Mouse (Mus musculus): ENCODE results near the gene Rin3.

Rin3 gene

DNA sequence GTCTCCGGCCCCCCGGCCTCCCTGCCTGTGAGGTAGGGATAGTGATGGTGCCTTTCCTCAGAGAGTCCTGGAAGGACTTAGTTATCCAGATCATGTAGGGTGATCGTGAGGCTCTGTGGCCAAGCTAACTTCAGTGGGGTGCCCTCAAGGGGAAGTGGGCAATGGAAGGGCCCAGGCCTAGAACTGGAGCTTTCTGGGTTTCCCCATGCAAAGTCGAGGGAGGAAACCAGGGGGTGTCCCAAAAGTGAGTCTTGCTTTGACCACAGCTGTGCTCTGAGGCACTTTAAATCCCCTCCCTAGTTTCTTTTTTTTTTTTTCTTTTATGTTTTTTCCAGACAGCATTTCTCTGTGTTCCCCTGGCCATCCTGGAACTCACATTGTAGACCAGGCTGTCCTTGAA, 47.3 kb downstream of the Rin3 start:
- no peak for DNase-seq (ENCODE audit: low read depth, low spot score)

DNA sequence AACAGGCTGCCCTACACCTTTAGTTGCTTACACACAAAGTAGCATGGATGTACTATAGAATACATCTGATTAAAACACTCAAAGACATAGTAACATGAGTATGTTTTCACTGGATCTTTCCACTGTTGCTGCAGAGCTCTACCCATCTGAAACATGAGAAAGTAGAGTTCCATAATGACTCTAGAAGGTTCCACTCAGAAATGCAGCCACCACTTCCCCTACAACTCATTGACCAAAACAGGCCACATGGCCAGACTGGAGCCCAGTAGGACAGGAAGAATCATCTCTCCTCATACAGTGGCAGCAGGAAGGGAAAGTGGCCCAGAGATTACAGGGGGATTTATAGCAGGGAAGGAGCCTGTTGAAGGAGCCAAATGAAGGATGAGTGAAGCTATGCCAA, 47.9 kb downstream of the Rin3 start:
- DNase-seq (ENCODE audit: low read depth, low spot score) = no peak

DNA sequence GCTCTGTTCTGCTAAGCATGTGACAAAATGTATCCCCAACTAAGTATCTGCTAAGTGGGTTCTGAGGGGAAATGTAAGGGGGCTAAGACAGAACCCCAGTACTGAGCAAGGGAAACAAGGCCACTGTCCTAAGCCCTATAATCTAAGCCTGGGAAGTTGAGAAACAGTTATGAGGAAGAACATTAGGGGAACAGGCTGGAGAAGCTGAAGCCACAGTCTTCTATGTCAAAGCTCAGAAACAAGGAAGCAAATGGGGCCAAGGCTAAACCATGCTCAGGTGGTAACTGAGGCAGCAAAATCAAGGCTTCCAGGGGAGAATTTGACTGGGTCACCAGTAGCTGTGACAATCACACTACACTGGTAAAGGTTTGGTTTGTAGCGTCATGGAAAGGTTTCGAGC, 50.3 kb downstream of the Rin3 start:
- DNase-seq (ENCODE audit: low read depth, low spot score) = no peak

DNA sequence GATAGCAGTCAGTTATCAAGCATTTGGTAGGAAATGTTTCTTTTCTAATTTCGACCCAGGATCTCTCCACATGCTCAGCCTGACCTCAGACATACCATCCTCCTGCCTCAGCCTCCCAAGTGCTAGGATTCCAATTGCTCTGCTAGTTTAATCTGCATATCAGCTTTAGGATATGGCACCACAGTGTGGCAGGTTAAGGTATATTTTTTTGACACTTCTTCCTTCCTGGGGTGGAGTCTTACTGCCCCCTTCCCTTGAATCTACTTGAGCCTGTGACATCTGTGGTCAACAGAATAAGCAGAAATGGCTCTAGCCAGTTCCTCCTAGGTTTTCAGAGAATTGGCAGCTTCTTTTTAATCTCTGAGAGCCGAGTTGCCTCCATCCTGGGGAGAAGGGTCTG, 56.2 kb downstream of the Rin3 start:
- no peak for DNase-seq (ENCODE audit: low read depth, low spot score)

DNA sequence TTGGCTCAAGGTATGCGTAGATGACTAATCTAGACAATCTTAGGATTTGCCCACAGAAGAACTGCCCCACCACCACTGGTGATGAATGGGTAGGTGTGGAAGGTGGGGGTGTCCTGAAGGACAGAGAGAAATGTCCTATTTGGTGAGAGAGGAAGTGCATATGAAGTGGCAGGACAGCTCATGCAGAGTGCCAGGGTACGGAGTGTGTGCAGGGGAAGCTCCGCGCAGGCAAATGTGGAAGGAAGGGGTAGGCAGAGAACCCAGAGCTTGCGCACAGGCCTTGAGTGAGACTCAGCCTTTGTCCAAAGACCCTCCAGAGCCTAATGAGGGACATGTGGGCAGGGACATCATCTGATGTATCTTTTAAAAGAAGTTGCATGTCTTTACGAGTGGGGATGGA, 57.6 kb downstream of the Rin3 start:
- no peak for DNase-seq (ENCODE audit: low read depth, low spot score)

DNA sequence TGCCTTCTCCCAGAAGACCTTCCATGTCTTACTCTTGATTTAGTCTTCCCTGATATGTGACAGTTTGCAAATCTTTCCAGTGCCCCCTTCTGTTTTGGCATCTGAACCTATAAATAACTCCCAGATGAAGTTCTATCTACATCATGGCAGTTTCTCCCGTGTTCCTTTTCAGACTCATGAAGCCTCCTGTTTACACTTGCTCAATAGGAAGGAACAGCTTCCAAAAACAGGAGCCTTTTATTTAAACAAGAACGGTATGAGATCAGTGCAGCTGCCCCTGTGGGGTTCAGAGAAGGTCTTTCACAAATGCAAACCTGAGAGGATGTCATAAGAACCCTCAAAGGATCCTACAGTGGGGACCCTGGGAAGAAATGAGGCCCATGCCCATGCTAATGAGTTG, 59.3 kb downstream of the Rin3 start:
- no peak for DNase-seq (ENCODE audit: low read depth, low spot score)

DNA sequence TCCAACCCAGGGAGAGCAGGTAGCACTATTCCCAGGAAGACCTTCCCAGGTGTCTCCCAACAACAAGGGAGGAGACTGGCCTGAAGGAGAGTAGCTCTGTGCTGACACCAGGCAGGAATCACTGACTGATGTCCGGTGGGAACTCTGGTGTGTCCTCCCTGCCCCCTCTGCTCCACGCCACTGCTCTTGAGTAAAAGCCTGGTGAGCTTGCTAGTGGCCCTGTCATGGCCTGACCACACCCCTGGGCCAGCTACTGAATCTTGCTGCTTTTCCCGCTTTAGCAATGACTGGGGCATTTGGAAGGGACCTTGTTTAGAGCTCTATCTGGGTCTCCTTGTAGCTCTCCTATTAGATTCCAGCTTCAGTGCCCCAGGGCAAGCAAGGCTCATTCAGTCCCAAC, 59.8 kb downstream of the Rin3 start:
- DNase-seq (ENCODE audit: low read depth, low spot score) = no peak

DNA sequence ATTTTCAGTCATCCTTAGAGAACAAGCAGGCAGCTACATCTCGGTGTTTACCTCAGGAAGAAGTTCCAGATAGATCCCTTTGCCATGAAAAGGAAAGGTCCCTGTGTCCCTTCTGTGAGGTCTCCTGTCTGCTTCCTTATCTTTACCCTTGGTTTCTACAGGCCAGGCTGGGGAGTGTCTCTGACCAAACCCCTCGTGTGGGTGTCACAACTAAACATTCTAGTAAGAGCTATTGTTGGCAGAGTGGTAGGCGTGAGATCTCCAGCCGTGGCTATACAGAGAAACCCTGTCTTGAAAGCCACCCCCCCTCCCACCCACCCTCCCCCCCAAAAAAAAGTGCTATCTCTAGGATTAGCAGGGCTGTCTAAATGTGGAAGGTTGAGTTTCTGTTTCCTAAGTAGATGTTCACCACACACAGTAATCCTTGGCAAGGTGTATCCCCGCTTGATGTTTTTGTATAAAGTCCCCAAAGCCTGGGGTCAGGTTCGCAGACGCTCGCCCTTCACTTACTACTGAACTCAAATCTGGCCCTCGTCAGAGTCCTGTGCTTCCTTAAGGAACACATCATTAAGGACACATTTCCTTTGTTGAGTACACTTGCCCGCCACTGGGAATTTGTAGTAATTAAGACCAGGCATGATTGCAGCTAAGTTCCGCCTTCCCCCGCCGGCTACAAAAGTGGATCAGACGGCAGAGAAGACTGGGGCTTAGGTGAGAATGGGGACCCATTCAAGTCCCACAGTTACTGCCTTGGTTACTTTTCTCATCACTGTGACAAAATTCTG, 62.4 kb downstream of the Rin3 start:
- no peak for DNase-seq (ENCODE audit: low read depth, low spot score)

DNA sequence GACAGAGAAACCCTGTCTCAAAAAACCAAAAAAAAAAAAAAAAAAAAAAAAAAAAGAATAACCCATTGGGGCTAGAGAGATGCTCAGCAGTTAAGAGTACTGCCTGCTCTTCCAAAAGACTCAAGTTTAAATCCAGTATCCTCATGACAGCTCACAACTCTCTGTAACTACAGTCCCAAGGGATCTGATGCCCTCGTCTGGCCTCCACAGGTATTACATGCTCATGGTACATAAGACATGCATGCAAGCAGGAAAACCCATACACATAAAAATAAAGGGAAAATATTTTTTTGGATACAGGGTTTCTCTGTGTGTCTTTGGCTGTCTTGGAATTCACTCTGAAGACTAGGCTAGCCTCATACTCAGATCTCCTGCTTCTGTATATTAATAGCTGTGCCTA, 63.7 kb downstream of the Rin3 start:
- peak; percentile 31 for DNase-seq (ENCODE audit: low read depth, low spot score)

DNA sequence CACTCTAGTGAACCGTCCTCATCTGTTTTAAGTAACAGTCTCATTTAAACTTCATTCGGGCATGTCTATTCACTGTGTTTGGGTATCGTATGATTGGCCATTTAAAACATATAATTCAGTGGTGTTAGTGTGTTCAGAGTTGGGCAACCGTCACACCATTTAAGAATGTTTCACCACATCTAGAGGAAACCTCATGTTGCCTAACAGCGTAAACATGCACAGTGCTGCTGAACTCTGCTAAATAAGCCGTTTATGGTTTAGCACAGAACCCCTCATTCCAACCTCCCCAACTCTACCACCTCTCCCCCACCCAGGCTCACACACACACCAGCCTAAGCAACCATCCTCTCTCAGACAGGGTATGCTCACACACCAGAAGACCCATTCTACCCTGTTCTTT, 65.6 kb downstream of the Rin3 start:
- DNase-seq (ENCODE audit: low read depth, low spot score) = no peak

DNA sequence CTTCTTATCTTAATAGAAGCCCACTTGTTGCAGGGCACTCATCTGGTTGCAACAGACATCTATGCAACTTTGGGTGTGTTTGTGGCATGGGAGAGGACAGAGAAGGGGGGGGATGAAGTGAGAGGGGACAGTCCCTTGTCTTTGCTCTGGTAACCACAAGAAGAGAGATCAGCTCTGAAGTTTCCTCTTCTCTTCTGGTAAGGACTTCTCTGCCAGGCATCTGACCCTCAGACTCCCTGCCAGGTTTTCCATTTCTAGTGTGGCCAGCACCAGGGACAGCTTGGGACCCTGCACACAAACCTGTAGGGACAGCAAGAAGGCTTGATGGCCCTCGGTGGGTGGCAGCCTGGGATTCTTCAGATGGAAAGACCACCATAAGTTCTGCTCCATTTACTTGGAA, 68.1 kb downstream of the Rin3 start:
- DNase-seq (ENCODE audit: low read depth, low spot score) = no peak

DNA sequence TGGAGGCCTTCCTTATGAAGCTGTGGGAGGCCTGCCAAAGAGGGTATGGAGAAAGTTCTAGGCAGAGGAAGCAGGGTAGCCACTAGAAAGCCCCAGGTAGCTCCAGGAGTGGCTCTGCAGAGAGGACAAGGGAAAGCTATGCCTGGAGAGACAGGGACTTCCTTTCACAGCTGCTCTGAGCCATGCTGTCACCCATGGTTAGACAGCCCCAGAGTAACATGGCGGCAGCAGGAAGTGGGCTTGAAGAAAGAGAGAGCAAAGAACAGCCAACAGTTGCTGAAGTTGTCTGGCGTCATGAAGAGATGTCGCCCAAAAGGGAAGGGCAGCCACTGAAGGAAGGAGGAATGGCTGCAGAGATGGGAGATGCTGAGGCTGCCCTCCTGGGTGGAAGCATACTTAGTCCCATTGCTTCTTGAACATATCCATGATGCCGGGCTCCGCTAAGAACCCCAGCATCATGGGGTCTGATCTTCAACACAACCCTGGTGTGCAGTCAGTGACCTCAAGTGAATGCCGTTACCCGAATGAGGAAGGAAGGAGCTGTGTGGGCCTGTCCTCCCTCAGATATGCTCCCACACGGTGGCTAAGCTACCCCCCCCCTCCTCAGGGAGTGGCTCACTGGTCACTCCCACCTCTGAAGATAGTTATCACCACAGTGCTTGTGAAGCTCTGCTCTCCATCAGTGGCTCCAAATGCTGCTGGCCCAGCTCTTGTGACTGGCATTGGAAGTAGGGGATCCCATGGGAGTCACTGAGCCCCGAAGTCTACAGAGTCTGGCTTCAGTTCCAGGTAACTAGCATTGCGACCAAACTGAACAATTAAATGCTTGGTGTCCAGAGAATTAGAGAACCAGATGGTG, 71.5 kb downstream of the Rin3 start:
- DNase-seq (ENCODE audit: low read depth, low spot score) = no peak

DNA sequence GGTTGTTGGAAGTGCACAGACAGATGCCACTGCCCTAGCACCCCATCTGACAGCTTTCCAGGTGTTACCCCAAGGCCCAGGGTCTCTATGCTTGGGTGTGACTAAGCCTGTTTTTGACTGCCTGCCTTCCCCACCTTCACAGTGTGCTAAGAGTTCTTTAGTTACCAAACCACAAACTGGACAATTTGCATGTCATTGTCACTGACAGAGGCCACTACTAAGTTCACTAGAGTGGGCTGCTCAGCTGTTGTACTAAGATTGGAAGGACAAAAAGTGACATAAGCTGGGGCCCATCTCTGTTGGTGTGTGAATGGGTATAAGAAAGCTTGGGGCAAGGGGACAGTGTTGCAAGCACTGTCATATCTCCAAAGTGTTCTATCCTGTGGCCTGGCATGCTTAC, 72.9 kb downstream of the Rin3 start:
- no peak for DNase-seq (ENCODE audit: low read depth, low spot score)

DNA sequence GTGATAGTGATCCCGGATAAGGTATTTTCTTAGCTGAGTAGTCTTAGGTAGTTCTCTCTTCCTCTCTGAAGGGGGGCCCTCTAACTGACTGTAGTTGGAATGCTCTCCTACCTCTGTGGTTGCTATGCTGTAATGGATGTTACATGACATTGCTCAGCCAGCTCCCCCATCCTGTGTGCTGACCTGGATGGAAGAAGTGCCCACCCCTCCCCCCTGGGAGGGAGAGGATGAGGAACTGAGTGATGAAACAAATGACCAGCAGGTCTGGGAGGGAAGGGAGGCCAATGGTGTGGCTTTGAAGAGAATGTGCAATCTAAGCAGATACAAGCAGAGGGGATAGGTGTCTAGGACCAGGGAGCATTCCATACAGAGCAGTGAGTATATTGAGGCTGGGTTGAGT, 73.9 kb downstream of the Rin3 start:
- no peak for DNase-seq (ENCODE audit: low read depth, low spot score)

DNA sequence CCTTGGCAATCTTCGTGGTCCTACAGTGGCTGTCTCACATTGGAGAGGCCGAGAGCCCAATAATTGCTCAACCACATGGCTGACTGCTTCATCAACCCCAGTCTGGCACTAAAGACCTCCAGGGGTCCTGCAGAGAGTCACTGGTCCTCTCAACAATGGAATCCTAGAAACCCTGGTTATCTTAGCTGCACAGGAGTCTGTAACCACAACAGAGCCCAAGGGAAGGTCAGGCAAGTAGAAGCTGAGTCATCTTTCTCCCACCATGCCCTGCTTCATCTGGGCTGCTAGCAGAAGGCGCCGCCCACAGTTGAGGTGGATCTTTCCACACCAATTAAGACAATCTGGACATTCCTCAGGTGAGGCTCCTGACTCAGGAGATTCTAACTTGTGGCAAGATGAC, 76.5 kb downstream of the Rin3 start:
- no peak for DNase-seq (ENCODE audit: low read depth, low spot score)

DNA sequence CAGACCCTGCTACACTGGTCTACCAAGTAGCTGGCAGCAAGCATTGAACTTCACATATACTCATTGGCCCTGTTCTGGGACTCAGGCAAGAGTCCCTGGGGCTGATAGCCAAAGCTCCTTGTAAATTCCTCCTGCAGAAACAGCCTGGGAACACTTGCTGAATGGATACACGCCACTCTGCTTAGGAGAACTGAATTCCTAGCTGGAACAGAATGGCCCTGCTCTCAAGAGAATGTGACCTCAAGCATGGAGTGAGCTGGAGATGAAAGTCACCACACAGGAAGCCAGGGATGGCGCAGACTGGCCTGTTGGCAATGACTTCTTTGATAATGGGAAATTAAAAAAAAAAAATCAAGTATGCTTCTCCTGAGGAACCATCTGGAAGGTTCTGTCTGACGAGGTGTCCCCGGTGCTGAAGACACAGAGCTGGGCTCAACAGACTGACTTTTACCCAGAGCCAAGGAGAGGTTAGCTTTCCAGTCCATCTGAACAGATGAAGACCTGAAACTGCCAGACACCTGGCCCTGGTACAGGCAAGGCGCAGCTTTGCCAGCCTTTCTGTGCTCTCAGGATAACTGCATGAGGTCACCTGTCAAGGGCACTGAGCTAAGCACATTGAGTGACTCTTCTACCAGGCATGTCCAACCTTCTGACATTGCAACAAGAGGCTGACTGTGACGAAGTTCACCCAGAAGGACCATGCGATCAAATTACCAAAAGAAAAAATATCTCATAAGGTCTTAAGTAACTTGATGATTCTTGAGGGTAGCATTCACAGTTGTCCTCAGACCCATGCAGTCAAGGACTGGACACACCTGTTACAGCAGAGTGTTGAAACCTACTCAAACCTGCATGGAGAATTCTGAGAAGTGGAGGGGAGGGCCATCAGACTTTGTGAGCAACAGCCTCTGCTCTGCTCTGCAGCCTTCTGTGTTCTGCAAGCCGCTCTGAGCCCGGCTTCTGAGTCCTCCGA, 78.6 kb downstream of the Rin3 start:
- DNase-seq (ENCODE audit: low read depth, low spot score) = no peak

DNA sequence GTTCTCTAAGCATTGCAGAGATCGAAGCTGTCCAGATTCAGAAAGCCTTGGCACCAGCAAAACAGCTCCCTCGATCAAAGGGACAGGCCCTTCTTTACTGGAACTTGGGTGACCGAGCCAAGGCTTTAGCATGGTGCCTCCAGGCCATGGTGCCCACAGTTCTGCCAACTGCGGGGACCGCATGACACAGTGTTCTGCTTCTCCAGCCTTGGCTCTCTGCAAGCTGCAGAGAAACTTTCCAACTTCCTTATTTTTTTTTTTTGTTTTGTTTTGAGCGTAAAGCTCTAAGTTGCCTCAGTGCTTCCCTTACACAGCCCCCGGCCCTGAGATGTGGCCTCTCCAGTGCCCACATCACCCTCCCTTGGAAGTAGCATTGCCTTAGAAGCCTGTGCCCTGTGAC, 82.2 kb downstream of the Rin3 start:
- no peak for DNase-seq (ENCODE audit: low read depth, low spot score)

DNA sequence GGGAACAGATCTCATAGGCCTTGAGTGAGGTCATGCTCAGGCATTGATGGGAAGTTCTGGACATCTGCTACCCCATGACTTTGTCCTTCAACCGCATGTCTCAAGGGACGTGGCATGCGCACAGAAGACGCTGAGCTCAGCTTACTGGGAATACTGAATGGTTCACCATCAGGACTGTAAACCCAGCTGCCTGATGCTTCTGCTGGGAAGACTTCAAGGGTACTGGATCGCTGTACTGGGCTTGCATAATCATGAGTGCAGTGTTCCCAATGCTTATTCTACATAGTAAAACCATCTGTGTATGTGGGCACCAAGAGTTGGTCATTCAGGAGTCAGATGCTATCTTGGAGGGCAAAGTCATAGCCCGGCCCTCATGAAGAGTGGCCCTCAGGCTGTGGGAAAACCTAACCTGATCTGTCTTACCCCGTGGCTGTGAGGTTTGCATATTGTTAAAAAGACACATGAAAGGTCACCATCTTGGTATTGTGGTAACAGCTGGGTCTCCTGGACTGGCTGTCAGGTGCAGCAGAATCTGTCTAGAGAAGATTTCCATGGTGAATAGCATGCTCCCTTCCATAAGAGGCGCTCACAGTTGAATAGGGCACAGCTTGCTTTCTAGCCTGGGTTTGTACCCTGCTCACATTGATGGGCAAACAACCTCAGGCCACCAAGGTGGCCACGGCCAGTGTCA, 83.4 kb downstream of the Rin3 start:
- no peak for DNase-seq (ENCODE audit: low read depth, low spot score)

DNA sequence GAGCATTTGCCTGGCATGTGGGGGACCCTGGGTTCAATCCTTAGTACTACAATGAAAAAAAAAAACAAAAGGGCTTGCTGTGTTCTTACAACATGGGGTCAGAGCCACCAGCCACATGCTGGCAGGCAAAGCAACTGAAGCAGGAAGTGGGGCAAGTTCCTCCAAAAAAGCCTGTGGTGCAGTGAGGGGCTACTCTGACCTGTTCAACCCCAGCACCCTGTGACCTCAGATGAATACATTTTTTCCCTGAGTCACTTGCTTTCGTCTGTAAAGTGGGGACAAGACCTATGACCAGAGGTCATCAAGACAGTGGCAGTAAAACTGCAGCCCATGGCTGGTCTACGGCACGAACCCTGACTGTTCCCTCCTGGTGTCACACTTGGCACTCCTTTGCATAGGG, 84.2 kb downstream of the Rin3 start:
- DNase-seq (ENCODE audit: low read depth, low spot score) = no peak

DNA sequence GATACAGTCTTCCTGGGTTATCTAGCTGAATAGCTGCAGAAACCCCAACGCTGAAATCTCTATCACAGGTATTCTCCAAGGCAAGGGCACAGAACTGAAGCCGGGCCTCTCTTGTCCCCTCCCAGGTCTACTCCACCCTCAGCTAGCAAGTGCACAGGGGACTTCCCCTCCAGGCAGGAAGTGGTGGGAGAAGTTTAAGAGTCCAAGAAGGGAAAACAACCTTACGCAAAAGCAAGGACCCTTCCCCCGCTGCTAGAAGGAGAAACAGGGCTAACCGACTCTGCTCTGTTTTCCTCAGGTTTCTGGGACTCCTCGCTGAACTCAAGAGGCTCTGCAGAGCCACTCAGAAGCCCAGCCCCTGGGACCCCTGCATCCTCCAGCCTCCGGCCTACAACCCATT, 85.2 kb downstream of the Rin3 start:
- DNase-seq (ENCODE audit: low read depth, low spot score) = no peak

DNA sequence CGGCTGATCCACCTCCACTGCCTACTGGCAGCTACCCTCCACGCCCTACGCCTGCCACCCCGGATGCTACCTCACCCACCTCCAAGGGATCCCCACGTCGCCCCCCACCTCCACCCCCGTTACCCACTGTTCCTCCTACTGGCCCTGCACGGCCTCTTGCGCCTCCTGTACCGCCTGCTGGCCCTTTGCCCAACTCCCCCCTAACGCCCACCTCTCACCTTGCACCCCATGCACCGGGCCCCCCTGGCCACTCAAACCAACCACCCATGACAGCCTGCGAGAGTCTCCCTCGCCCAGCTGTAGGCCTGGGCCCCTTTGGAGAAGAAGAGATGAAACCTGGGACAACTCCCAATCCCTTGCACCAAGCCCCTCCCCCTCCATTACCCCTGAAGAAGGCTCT, 85.7 kb downstream of the Rin3 start:
- DNase-seq (ENCODE audit: low read depth, low spot score) = no peak
